Mouse (Mus musculus): ENCODE measurements at regions not wholly inside any gene's neighbourhood (a gene's known extent, or its start where the extent isn't known, plus 50 kb on each side); places are given as distances from the start of the nearest gene placed in this dataset.
A peak's percentile ranks its signal among the peaks of the same experiment; 100 is the strongest.

DNA sequence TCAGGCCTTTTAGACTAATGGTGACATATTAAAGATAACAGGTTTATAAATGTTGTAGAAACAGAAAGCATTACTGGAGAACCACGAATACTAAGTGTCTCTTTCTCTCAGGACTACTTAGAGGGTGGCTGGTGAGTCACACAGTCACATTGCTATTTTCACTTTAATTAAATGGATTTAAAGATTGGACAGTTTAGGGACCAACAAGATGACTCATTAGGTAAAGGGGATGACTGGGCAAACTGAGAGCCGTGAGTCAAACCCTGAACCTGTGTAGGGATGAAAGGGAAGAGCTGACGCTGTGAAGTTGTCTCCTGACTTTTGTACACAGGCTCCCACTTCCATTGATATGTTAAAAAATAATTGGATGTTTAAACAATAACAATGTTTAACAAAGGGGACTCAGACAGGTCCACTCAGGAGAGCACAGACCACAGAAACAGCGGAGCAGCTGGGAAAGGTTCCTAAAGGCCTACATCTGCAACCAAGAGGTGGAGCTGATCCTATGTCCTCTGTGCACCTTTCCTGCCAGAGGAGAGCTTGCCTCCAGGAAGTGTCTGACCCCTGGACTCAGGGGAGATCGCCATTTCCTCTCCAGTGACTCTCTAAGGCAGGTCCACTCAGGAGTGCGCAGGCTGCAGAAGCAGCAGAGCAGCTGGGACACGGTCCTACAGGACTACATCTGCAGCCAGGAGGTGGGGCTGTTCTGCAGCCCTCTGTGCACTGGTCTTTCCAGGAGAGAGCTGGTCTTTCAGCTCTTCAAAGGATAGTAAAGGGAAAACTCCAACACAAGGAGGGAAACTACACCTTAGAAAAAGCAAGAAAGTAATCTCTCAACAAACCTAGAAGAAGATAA is 146.0 kb upstream of the Tmc3 start:
- TF ChIP-seq CTCF (IDR thresholded peaks at IDR 0.05; ENCODE audit: borderline replicate concordance, extremely low read depth, insufficient read depth, insufficient read length) (0 out of 2 replicates have a peak, but pooled peaks have one; percentile 29), POLR2A (IDR thresholded peaks at IDR 0.05; ENCODE audit: borderline replicate concordance, extremely low read depth, insufficient read depth, insufficient read length, poor library complexity, severe bottlenecking) (no peak)

Measured in brain, embryonic 14.5 days (tissue).